Mouse (Mus musculus) erythroblast, embryonic 14.5 days (primary cell): ENCODE measurements around the gene Aldh1a7.

Experiments
- GATA1 ChIP-seq: IDR thresholded peaks from 2 replicates; pipeline ENCODE4 v1.6.1; 2012; ENCODE audit warnings: low read length, inconsistent platforms, mixed read lengths
- TAL1 ChIP-seq: IDR thresholded peaks from 3 replicates; pipeline ENCODE4 v1.6.1; 2012; ENCODE audit warnings: low read length, inconsistent platforms, mixed read lengths

DNA sequence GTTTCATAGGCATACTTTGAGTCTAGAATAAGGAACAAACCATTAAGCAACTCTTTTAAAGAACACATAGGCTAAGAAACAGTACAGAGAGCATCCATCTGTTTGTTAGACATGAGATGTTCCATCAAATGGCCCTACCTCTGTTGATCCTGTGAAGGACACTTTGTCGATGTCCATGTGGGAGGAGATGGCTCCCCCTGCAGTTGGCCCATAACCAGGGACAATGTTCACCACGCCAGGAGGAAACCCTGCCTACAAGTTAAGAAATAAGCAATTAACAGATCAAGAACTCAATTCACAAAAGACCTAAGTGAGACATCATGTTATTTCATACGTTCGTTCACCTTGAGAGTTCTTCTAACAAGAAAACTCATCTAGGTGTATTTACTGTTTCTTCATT lies 12.8 kb downstream of the Aldh1a7 start:
- TF ChIP-seq GATA1: no peak
- TF ChIP-seq TAL1: no peak
